Mouse (Mus musculus) bone marrow, adult 2 months (tissue): ENCODE results near the gene Il24. TPM values are rescaled to one million over a fixed set of nuclear protein-coding genes. Genes with fewer than 3 reads are reported as not detected.
A peak's percentile ranks its signal among the peaks of the same experiment; 100 is the strongest.

ENCODE experiments used
- H3K27ac ChIP-seq: fragments of 200-500 bp; 2 replicates; pipeline ENCODE4 v1.5.1; 2012; ENCODE audit warnings: low read depth, mild to moderate bottlenecking, control low read depth, inconsistent platforms, low read length; ENCODE audit not compliant: control insufficient read depth, poor library complexity, insufficient read depth
- H3K4me1 ChIP-seq: fragments of 200-500 bp; 2 replicates; pipeline ENCODE4 v1.6.1; 2011; ENCODE audit warnings: low read length; ENCODE audit not compliant: control insufficient read depth, insufficient read depth
- H3K4me3 ChIP-seq: fragments of 200-500 bp; replicated peaks from 2 replicates; pipeline ENCODE3; 2011; ENCODE audit warnings: mild to moderate bottlenecking, low read depth, low read length, control low read depth; ENCODE audit not compliant: control insufficient read depth
- CTCF ChIP-seq: fragments of 200-500 bp; IDR thresholded peaks from 2 replicates; pipeline ENCODE4 v1.5.1; 2011; ENCODE audit warnings: low read length, control low read depth; ENCODE audit not compliant: control insufficient read depth, insufficient read depth
- POLR2A ChIP-seq: fragments of 200-500 bp; IDR thresholded peaks from 2 replicates; pipeline ENCODE4 v1.6.1; 2011; ENCODE audit warnings: low read depth, mild to moderate bottlenecking, control low read depth, low read length, borderline replicate concordance; ENCODE audit not compliant: control insufficient read depth
- WGBS: fragments of 180-500 bp; shearing (Covaris S2); methylation state at CpG from one replicate; pipeline ENCODE4 v1.1.7; 2018; 5-methylcytosine and 5-hydroxymethylcytosine counted together
- polyA plus RNA-seq: library from polyadenylated mRNA; stranded (reverse); fragments of >200 nt; gene quantifications from 2 replicates; pipeline ENCODE4 v1.2.4, GENCODE M21; 2011; ENCODE audit warnings: low replicate concordance; ENCODE audit not compliant: missing spikeins, insufficient read depth, insufficient read length

Il24 gene
- not detected in 2 replicates for polyA plus RNA-seq

- no peak within 1 kb of the TSS for H3K27ac ChIP-seq
- no peak for TF ChIP-seq POLR2A
- TF ChIP-seq CTCF: no peak
- no peak within 1 kb of the TSS for H3K4me3 ChIP-seq
- no peaks in the 10 kb centered on the region for H3K4me1 ChIP-seq
Measured at GRCm38 (mm10) chr1:130887354-130887753, at the start of gene Il24. Gene Il24 (minus strand): TSS chr1:130887454.

GRCm38 (mm10) chr1:130936351-130936750 is 49.1 kb upstream of the Il24 start:
- TF ChIP-seq POLR2A: no peak
- TF ChIP-seq CTCF: no peak
- 75% methylated on average over 6 of the region's 6 CpGs for WGBS
- no peak overlapping the region for H3K27ac ChIP-seq
- H3K4me1 ChIP-seq: no peaks in the 10 kb centered on the region
- no peak overlapping the region for H3K4me3 ChIP-seq

- no peak overlapping the region for H3K4me3 ChIP-seq
- no peak overlapping the region for H3K27ac ChIP-seq
- TF ChIP-seq CTCF: peak; percentile 53; the same call in 1 of the 2 replicates
- no peak for TF ChIP-seq POLR2A
- no peaks in the 10 kb centered on the region for H3K4me1 ChIP-seq
Measured at GRCm38 (mm10) chr1:130926484-130926883, 39.2 kb upstream of the Il24 start.

- 9% methylated on average over 1 of the region's 1 CpGs for WGBS
- Histone ChIP-seq H3K27ac (no peak overlapping the region), H3K4me3 (no peak overlapping the region), H3K4me1 (no peaks in the 10 kb centered on the region)
- TF ChIP-seq POLR2A (no peak), CTCF (no peak)
Measured at GRCm38 (mm10) chr1:130918323-130918980, 31.2 kb upstream of the Il24 start.

- TF ChIP-seq POLR2A: no peak
- 88% methylated on average over 12 of the region's 12 CpGs for WGBS
- no peak within 1 kb of the TSS for H3K27ac ChIP-seq
- H3K4me3 ChIP-seq: no peak within 1 kb of the TSS
- no peaks in the 10 kb centered on the region for H3K4me1 ChIP-seq
Measured at GRCm38 (mm10) chr1:130911401-130912010, 24.3 kb upstream of the Il24 start, which contains the start of gene Il20. Gene Il20 (minus strand): TSS chr1:130911451.

- Histone ChIP-seq H3K4me1 (no peaks in the 10 kb centered on the region; the same call in 1 of the 2 replicates), H3K27ac (no peak overlapping the region), H3K4me3 (no peak overlapping the region)
- TF ChIP-seq CTCF (no peak), POLR2A (no peak)
- WGBS: 70% methylated on average over 7 of the region's 7 CpGs
Measured at GRCm38 (mm10) chr1:130902505-130902904, 15.3 kb upstream of the Il24 start.

- H3K27ac ChIP-seq: no peak overlapping the region
- no peaks in the 10 kb centered on the region; the same call in 1 of the 2 replicates for H3K4me1 ChIP-seq
- TF ChIP-seq CTCF (no peak), POLR2A (no peak)
- no peak overlapping the region for H3K4me3 ChIP-seq
- WGBS: 81% methylated on average over 6 of the region's 6 CpGs
Measured at GRCm38 (mm10) chr1:130894468-130894867, 7.2 kb upstream of the Il24 start.

GRCm38 (mm10) chr1:130893329-130894040 is 6.2 kb upstream of the Il24 start:
- H3K27ac ChIP-seq: no peak overlapping the region
- 63% methylated on average over 9 of the region's 9 CpGs for WGBS
- TF ChIP-seq CTCF: no peak
- no peak for TF ChIP-seq POLR2A
- no peak overlapping the region for H3K4me3 ChIP-seq
- no peaks in the 10 kb centered on the region for H3K4me1 ChIP-seq
